Mouse (Mus musculus): Measurements from ENCODE around the gene Gm3002. TPM values are rescaled to one million over a fixed set of nuclear protein-coding genes. Genes with fewer than 3 reads are reported as not detected.
"Not testable (repeated sequence)": the region's sequence is repeated elsewhere in the genome, so short reads cannot be mapped to it uniquely, and the experiment has no call there.

Gene Gm3002
- 2.6 and 3.4 TPM in 2 replicates for polyA plus RNA-seq (2015; fragmentation: Nextera tagmentation; extraction: Ambion mirVana)

DNA sequence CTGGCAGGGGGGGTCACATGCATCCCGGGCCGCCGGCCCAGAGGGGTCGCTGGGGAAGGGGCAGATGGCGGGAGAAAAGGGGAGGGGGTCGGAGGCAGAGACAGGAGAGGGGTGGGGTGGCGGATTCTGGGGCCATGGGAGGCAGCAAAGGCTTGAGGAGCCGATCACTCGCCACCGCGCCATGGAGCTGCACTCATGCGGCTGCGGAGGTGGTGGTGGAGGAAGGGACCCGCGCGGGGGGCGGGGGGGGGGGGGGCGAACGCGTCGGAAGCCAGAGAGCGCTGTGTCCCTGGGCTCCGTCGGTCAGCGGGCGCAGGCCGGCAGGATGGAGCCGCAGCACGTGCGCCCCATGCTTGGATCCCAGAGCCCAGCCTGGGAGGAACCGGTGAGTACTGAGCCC lies at the start of gene Gm3002:
Gm3002 (plus strand) TSS at position 301 of the 400 bp plus-strand sequence.
- not testable (repeated sequence) for H3K4me2 ChIP-seq; H3K36me3 ChIP-seq; H3K27me3 ChIP-seq; H3K4me3 ChIP-seq; H3K9me3 ChIP-seq (replicated peaks); H3K27ac ChIP-seq; H3K4me1 ChIP-seq (replicated peaks); ATAC-seq (replicated peaks; ENCODE audit: insufficient number of reproducible peaks, insufficient read depth, low FRiP score, low read depth); H3K9ac ChIP-seq
- WGBS: no CpG with 5 or more reads among the region's 31 CpGs

DNA sequence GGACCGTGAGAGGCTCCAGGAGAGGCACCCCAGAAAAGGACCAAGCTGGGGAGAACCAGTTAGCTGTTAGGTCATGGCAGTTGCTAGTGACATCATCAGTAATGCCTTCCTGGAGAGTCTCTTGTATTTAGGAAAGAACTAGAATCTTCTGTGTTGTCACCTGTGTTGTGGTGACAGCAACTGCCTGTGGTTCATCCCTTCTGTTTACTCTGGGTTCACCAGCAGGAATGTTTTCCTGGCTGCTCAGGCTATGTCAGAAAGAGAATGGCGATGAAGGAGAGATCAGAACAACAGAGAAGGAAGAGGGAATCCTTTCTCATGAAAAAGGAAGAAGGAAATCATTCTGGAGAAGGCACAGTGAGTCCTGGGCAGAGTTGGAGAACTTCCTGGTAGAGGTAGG lies 36.1 kb downstream of the Gm3002 start, which contains the start of gene Gm3033:
Gm3033 (plus strand) TSS at position 301 of the 400 bp plus-strand sequence.
- H3K36me3 ChIP-seq; H3K9ac ChIP-seq; H3K27me3 ChIP-seq; H3K4me3 ChIP-seq; ATAC-seq (replicated peaks; ENCODE audit: insufficient number of reproducible peaks, insufficient read depth, low FRiP score, low read depth); H3K4me2 ChIP-seq; H3K27ac ChIP-seq; H3K9me3 ChIP-seq (replicated peaks); H3K4me1 ChIP-seq (replicated peaks): not testable (repeated sequence)
- no CpG with 5 or more reads among the region's 2 CpGs for WGBS

DNA sequence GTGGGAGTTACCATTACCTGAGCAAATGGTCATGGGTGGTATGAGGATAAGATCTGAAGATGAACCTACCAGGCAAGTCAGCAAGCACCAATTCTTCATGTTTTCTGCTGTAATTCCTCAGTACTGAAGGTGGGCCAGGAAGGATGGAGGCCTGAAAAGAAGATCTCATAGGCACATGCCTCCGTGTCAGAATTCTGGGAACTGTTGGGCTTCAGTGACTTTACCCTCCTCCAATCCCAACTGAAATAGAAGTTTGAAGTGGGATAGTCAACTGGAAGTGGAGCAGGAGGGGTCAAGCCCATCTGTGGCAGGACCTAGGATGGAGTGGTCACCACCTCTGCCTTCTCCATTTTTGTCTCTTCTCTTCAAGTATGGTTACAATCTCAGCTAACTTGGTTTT lies 74.0 kb downstream of the Gm3002 start, which contains the start of gene Gm2916:
Gm2916 (plus strand) TSS at position 301 of the 400 bp plus-strand sequence.
- H3K4me2 ChIP-seq; H3K4me1 ChIP-seq (replicated peaks); H3K4me3 ChIP-seq; ATAC-seq (replicated peaks; ENCODE audit: insufficient number of reproducible peaks, insufficient read depth, low FRiP score, low read depth); H3K36me3 ChIP-seq; H3K9me3 ChIP-seq (replicated peaks); H3K9ac ChIP-seq; H3K27me3 ChIP-seq; H3K27ac ChIP-seq: not testable (repeated sequence)
- WGBS: no CpG with 5 or more reads among the region's 1 CpGs

DNA sequence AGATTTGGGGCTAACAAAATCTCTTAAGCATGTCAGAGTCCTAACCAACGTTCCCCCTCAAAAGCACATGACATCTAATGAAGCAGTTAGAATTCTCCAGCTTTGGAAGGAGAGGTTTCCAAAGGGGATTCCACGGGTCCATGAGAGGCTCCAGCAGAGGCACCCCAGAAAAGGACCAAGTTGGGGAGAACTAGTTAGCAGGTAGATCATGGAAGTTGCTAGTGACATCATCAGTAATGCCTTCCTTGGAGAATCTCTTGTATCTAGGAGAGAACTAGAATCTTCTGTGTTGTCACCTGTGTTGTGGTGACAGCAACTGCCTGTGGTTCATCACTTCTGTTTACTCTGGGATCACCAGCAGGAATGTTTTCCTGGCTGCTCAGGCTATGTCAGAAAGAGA lies 121.6 kb downstream of the Gm3002 start, which contains the start of gene Gm3029:
Gm3029 (plus strand) TSS at position 301 of the 400 bp plus-strand sequence.
- not testable (repeated sequence) for H3K9ac ChIP-seq; H3K4me1 ChIP-seq (replicated peaks); H3K4me3 ChIP-seq; H3K27me3 ChIP-seq; H3K4me2 ChIP-seq; H3K9me3 ChIP-seq (replicated peaks); H3K36me3 ChIP-seq; H3K27ac ChIP-seq; ATAC-seq (replicated peaks; ENCODE audit: insufficient number of reproducible peaks, insufficient read depth, low FRiP score, low read depth)
- WGBS: 40% methylated on average over 1 of the region's 2 CpGs

DNA sequence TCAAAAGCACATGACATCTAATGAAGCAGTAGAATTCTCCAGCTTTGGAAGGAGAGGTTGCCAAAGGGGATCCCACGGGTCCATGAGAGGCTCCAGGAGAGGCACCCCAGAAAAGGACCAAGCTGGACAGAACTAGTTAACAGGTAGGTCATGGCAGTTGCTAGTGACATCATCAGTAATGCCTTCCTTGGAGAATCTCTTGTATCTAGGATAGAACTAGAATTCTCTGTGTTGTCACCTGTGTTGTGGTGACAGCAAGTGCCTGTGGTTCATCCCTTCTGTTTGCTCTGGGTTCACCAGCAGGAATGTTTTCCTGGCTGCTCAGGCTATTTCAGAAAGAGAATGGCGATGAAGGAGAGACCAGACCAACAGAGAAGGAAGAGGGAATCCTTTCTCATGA lies 153.4 kb downstream of the Gm3002 start, which contains the start of gene Gm3095:
Gm3095 (plus strand) TSS at position 301 of the 400 bp plus-strand sequence.
- not testable (repeated sequence) for H3K4me2 ChIP-seq; H3K4me1 ChIP-seq (replicated peaks); H3K4me3 ChIP-seq; H3K27ac ChIP-seq; H3K9me3 ChIP-seq (replicated peaks); H3K36me3 ChIP-seq; ATAC-seq (replicated peaks; ENCODE audit: insufficient number of reproducible peaks, insufficient read depth, low FRiP score, low read depth); H3K9ac ChIP-seq; H3K27me3 ChIP-seq
- no CpG with 5 or more reads among the region's 2 CpGs for WGBS

DNA sequence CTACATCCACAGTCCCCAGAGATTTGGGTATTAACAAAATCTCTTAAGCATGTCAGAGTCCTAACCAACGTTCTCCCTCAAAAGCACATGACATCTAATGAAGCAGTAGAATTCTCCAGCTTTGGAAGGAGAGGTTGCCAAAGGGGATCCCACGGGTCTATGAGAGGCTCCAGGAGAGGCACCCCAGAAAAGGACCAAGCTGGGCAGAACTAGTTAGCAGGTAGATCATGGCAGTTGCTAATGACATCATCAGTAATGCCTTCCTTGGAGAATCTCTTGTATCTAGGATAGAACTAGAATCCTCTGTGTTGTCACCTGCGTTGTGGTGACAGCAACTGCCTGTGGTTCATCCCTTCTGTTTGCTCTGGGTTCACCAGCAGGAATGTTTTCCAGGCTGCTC lies 188.2 kb downstream of the Gm3002 start, which contains the start of gene Gm3099:
Gm3099 (plus strand) TSS at position 301 of the 400 bp plus-strand sequence.
- H3K4me2 ChIP-seq; H3K36me3 ChIP-seq; H3K9ac ChIP-seq; ATAC-seq (replicated peaks; ENCODE audit: insufficient number of reproducible peaks, insufficient read depth, low FRiP score, low read depth); H3K4me1 ChIP-seq (replicated peaks); H3K4me3 ChIP-seq; H3K27me3 ChIP-seq; H3K27ac ChIP-seq; H3K9me3 ChIP-seq (replicated peaks): not testable (repeated sequence)
- WGBS: 67% methylated on average over 2 of the region's 3 CpGs

Other genes with a start within 250 kb of the Gm3002 start
- not detected in 2 replicates for gene Gm3012, start 175.6 kb upstream of the Gm3002 start, polyA plus RNA-seq (2015; fragmentation: Nextera tagmentation; extraction: Ambion mirVana)
- 5.9 and 6.1 TPM in 2 replicates for gene Gm3020, start 158.0 kb upstream of the Gm3002 start, polyA plus RNA-seq (2015; fragmentation: Nextera tagmentation; extraction: Ambion mirVana)
- gene Gm3043, start 121.3 kb upstream of the Gm3002 start, polyA plus RNA-seq (2015; fragmentation: Nextera tagmentation; extraction: Ambion mirVana): not detected in 2 replicates
- not detected in 2 replicates for gene Gm3033, start 36.2 kb downstream of the Gm3002 start, polyA plus RNA-seq (2015; fragmentation: Nextera tagmentation; extraction: Ambion mirVana)
- not detected in 2 replicates for gene Gm2916, start 74.1 kb downstream of the Gm3002 start, polyA plus RNA-seq (2015; fragmentation: Nextera tagmentation; extraction: Ambion mirVana)
- not detected in 2 replicates for gene Gm3029, start 121.7 kb downstream of the Gm3002 start, polyA plus RNA-seq (2015; fragmentation: Nextera tagmentation; extraction: Ambion mirVana)
- gene Gm3095, start 153.5 kb downstream of the Gm3002 start, polyA plus RNA-seq (2015; fragmentation: Nextera tagmentation; extraction: Ambion mirVana): 0.18 TPM in 1 of 2 replicates, not detected in the other
- not detected in 2 replicates for gene Gm3099, start 188.3 kb downstream of the Gm3002 start, polyA plus RNA-seq (2015; fragmentation: Nextera tagmentation; extraction: Ambion mirVana)
- 0.34 and 0.78 TPM in 2 replicates for gene Gm5796, start 213.9 kb downstream of the Gm3002 start, polyA plus RNA-seq (2015; fragmentation: Nextera tagmentation; extraction: Ambion mirVana)